Mouse (Mus musculus): ENCODE measurements around the gene Pdzk1.

The Pdzk1 gene

GRCm38 (mm10) chr3:96838996-96839645 is 10.0 kb downstream of the Pdzk1 start:
- no peak for DNase-seq

GRCm38 (mm10) chr3:96845191-96845590 is 16.1 kb downstream of the Pdzk1 start:
- no peak for DNase-seq

- DNase-seq: no peak
Observed at GRCm38 (mm10) chr3:96845806-96846205, 16.7 kb downstream of the Pdzk1 start.

GRCm38 (mm10) chr3:96846985-96847384 is 17.9 kb downstream of the Pdzk1 start:
- no peak for DNase-seq

GRCm38 (mm10) chr3:96847661-96848060 is 18.6 kb downstream of the Pdzk1 start:
- DNase-seq: no peak

GRCm38 (mm10) chr3:96848470-96848869 is 19.4 kb downstream of the Pdzk1 start:
- no peak for DNase-seq

- DNase-seq: no peak
Observed at GRCm38 (mm10) chr3:96849168-96849727, 20.2 kb downstream of the Pdzk1 start.

GRCm38 (mm10) chr3:96852561-96852960 is 23.5 kb downstream of the Pdzk1 start:
- no peak for DNase-seq

GRCm38 (mm10) chr3:96854376-96854775 is 25.3 kb downstream of the Pdzk1 start:
- no peak for DNase-seq

GRCm38 (mm10) chr3:96855833-96856232 is 26.7 kb downstream of the Pdzk1 start:
- DNase-seq: no peak

- no peak for DNase-seq
Observed at GRCm38 (mm10) chr3:96860498-96860897, 31.4 kb downstream of the Pdzk1 start.

- DNase-seq: no peak
Observed at GRCm38 (mm10) chr3:96867863-96868262, 38.8 kb downstream of the Pdzk1 start.

- DNase-seq: no peak
Observed at GRCm38 (mm10) chr3:96868566-96868965, 39.5 kb downstream of the Pdzk1 start.

- DNase-seq: no peak
Observed at GRCm38 (mm10) chr3:96869091-96869490, 40.0 kb downstream of the Pdzk1 start.

GRCm38 (mm10) chr3:96870270-96870669 is 41.2 kb downstream of the Pdzk1 start:
- DNase-seq: no peak

GRCm38 (mm10) chr3:96871070-96871469 is 42.0 kb downstream of the Pdzk1 start:
- DNase-seq: no peak

- DNase-seq: no peak
Observed at GRCm38 (mm10) chr3:96872501-96872900, 43.4 kb downstream of the Pdzk1 start.

- DNase-seq: no peak
Observed at GRCm38 (mm10) chr3:96874808-96875571, 45.9 kb downstream of the Pdzk1 start.

GRCm38 (mm10) chr3:96879536-96879935 is 50.5 kb downstream of the Pdzk1 start:
- DNase-seq: no peak

GRCm38 (mm10) chr3:96880385-96880784 is 51.3 kb downstream of the Pdzk1 start:
- DNase-seq: no peak

GRCm38 (mm10) chr3:96881557-96881956 is 52.5 kb downstream of the Pdzk1 start:
- no peak for DNase-seq

- no peak for DNase-seq
Observed at GRCm38 (mm10) chr3:96882061-96882849, 53.2 kb downstream of the Pdzk1 start.

GRCm38 (mm10) chr3:96883690-96884089 is 54.6 kb downstream of the Pdzk1 start:
- no peak for DNase-seq

Data from spleen, adult 18-20 months (tissue).